Mouse (Mus musculus): ENCODE data around the gene Ssx2ip.
A peak's percentile ranks its signal among the peaks of the same experiment; 100 is the strongest.

The Ssx2ip gene

DNA sequence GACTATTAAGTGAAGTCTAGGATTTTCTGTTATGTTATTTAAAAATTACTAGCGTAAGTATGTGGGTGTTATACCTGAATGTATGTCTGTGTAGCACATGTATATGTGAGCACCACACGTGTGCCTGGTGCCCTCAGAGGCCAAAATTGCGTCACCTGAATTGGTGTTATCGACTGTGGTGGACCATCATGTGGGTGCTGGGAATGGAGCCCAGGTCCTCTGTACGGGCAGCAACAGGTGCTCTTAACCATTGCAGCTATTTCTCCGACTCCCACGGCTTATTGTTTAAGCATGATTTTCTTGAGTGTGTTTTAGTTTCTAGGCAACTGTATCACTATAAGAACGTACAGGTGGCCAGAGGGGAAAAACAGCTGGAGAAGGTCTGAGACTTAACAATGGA is 31.7 kb downstream of the Ssx2ip start:
- no peak for DNase-seq (ENCODE audit: low spot score in 2 of 2)

- peak in 1 of 2 experiments; percentile 58 for DNase-seq (ENCODE audit: low spot score in 2 of 2)
Measured at GRCm38 (mm10) chr3:146440011-146440410, 35.6 kb downstream of the Ssx2ip start.

DNA sequence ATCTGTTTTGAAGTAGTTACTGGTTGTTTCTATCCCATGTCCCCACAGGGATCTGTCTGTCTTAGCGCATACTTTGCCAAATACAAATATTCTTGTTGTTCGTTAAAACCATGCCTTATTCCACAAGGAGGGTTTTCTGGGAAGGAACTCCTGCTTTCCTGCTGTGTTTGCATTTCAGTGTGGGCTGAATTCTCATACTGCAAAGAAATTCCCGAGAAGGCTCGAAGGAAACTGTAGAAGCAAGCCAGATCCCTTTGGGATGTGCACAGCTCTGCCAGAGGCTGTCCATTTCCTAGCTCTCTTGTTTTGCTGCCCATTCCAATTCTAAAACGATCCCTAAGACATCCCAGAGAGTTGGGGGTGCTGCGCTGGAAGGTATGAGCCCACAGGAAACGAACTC is 36.0 kb downstream of the Ssx2ip start:
- no peak for DNase-seq (ENCODE audit: low spot score in 2 of 2)

GRCm38 (mm10) chr3:146442484-146442883 is 38.0 kb downstream of the Ssx2ip start:
- DNase-seq (ENCODE audit: low spot score in 2 of 2), result peak in 1 of 2 experiments; percentile 54

DNA sequence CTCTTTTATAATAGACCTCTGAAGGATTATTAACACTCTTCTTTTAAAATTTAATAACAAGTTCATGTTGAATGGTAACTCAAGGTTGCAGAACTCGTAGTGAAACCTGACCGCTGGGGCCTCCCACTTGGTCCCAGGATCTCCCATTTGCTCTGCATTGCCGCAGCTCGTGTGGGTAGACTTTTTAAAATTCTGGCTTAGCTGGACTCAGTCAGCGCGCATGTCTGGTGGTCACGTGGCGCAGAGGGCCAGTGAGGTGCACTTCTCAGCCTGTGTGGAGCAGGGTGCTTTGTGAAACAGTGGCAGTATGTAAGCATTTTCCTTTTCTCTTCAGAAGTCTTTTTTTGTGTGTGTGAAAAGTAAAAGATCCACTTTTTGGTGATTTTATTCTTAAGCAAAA is 38.5 kb downstream of the Ssx2ip start:
- peak in 1 of 2 experiments; percentile 53 for DNase-seq (ENCODE audit: low spot score in 2 of 2)

GRCm38 (mm10) chr3:146443380-146443779 is 38.9 kb downstream of the Ssx2ip start:
- DNase-seq (ENCODE audit: low spot score in 2 of 2), result no peak

DNA sequence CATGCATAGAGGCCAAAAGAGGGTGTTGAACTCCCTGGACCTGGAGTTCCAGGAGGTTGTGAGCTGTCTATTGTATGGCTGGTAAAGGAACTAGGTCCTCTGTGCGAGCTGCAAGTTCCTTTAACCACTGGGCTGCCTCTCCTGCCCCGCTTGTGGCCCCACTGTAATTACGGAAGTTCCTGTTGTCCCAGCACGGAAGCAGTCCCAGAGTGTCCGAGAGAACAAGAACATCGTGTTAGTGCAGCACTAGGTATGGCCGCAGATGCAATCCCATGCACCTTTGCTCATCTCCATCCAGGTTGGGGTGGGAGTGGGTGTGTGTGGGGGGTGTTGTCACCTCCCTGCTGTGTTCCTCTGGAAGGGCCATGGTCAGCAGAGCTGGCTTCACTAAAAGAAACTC is 40.4 kb downstream of the Ssx2ip start:
- peak in 1 of 2 experiments; percentile 58 for DNase-seq (ENCODE audit: low spot score in 2 of 2)

- no peak for DNase-seq (ENCODE audit: low spot score in 2 of 2)
Measured at GRCm38 (mm10) chr3:146447156-146447555, 42.7 kb downstream of the Ssx2ip start.

GRCm38 (mm10) chr3:146447598-146447997 is 43.2 kb downstream of the Ssx2ip start:
- no peak for DNase-seq (ENCODE audit: low spot score in 2 of 2)

GRCm38 (mm10) chr3:146448372-146448771 is 43.9 kb downstream of the Ssx2ip start:
- peak in 1 of 2 experiments; percentile 53 for DNase-seq (ENCODE audit: low spot score in 2 of 2)

- peak in 1 of 2 experiments; percentile 51 for DNase-seq (ENCODE audit: low spot score in 2 of 2)
Measured at GRCm38 (mm10) chr3:146448969-146449368, 44.5 kb downstream of the Ssx2ip start.

DNA sequence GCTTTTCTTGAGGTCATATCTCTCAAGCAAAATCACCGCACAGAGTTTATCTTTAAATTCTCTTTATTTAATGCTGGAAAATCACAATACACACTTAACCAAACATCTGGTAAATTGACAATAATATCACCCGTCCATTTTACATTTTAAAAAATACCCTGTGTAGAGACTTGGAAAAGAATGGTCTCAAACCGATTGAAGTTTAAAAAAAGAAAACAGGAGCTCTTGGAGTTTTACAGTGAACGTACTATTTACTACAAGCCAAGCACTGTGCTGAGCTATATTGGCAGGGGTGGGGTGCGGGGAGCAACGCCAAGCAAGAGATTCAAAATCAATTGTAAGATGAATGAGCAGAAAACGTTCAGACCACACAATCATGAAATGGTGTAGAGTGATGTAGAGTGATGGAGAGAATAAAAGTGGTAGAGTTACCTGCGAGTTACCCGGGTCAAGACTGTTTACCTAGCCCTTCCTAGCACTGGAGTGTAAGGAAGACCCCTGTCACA is 45.4 kb downstream of the Ssx2ip start, which contains the start of gene Ctbs:
Gene Ctbs, plus strand, starts transcription at position 51 of the 506 bp plus-strand sequence.
- no peak for DNase-seq (ENCODE audit: low spot score in 2 of 2)

DNA sequence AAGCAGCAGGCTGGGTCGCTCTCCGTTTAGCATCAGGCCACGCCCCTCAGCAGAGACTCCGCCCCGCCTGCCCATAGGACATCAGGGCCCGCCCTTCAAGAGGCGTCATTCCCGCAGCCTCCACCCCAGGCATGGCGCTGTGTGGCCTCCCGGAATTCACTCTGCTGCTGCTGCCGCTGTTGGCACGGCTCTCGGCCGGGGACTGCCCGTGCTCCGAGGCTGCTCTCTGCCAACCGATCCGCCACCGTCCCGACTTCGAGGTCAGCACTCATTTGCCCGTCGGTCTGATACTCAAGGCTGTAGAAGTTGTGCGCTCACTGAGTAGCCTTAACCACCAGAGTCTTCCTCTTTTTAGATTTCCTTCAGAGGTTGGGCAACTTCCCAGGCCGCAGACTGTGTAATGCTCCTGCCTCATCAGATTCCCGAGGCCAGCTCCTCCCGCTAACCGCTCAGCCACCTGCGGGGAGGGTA is 46.0 kb downstream of the Ssx2ip start:
- peak; percentile 93 to 95 for DNase-seq (ENCODE audit: low spot score in 2 of 2)

DNA sequence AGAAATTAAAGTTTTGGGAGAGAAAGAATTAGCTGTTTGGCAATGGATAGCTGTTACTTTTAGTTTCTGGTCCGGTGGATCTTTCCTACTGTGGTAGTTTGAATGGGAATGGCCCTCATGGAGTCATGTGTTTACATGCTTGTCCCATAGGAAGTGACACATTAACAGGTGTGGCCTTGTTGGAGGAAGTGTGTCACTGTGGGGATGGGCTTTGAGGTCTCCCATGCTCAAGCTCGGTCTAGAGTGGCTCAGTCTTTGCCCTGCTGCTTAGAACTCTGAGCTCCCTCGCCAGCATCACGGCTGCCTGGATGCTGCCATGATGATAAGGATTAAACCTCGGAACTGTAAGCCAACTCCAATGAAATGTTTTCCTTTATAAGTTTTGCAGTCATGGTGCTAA is 46.9 kb downstream of the Ssx2ip start:
- DNase-seq (ENCODE audit: low spot score in 2 of 2), result no peak

GRCm38 (mm10) chr3:146462939-146463338 is 58.5 kb downstream of the Ssx2ip start:
- DNase-seq (ENCODE audit: low spot score in 2 of 2), result no peak

GRCm38 (mm10) chr3:146469226-146469625 is 64.8 kb downstream of the Ssx2ip start:
- DNase-seq (ENCODE audit: low spot score in 2 of 2), result no peak

- no peak for DNase-seq (ENCODE audit: low spot score in 2 of 2)
Measured at GRCm38 (mm10) chr3:146472657-146473056, 68.2 kb downstream of the Ssx2ip start.

GRCm38 (mm10) chr3:146473741-146474140 is 69.3 kb downstream of the Ssx2ip start:
- DNase-seq (ENCODE audit: low spot score in 2 of 2), result no peak

GRCm38 (mm10) chr3:146474428-146474827 is 70.0 kb downstream of the Ssx2ip start:
- no peak for DNase-seq (ENCODE audit: low spot score in 2 of 2)

DNA sequence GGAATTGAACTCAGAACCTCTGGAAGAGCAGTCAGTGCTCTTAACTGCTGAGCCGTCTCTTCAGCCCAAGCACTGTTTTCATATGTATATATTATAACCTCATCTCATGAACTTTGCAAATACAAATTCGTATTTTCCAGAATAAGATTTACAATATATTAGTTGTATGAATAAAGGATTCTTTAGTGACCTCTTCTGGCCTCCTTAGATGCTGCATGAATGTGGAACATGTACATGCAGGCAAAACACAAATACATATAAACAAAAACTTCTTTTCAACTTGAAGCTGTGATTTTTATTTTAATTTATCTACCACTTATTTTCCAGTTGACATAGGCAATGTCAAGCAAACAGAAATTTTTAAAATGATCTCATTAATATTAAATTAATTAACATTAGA is 77.6 kb downstream of the Ssx2ip start:
- no peak for DNase-seq (ENCODE audit: low spot score in 2 of 2)

GRCm38 (mm10) chr3:146486464-146486863 is 82.0 kb downstream of the Ssx2ip start:
- no peak for DNase-seq (ENCODE audit: low spot score in 2 of 2)

Data from spleen, postnatal 4 days (tissue).